Mouse (Mus musculus): ENCODE results near the gene Surf2. TPM values are rescaled to one million over a fixed set of nuclear protein-coding genes. Genes with fewer than 3 reads are reported as not detected.

Gene Surf2
- polyA plus RNA-seq, 1 experiment from 2014 or later: 44.1 TPM

- ATAC-seq (ENCODE audit: insufficient number of reproducible peaks, insufficient read depth, low FRiP score, low TSS enrichment): no peak
- H3K9ac ChIP-seq: no peak overlapping the region
- H3K36me3 ChIP-seq: peaks cover 66% of the 10 kb centered on the region
Observed at GRCm38 (mm10) chr2:26919684-26920083, 3.5 kb downstream of the Surf2 start.

GRCm38 (mm10) chr2:26920190-26920855, 4.2 kb downstream of the Surf2 start:
- 81% methylated on average over 6 of the region's 6 CpGs for WGBS
- no peaks in the 10 kb centered on the region for H3K9me3 ChIP-seq
- peaks cover 71% of the 10 kb centered on the region for H3K36me3 ChIP-seq
- H3K4me1 ChIP-seq: peaks cover 18% of the 10 kb centered on the region
- H3K27ac ChIP-seq: no peak overlapping the region
- H3K4me3 ChIP-seq: no peak overlapping the region
- H3K27me3 ChIP-seq: no peaks in the 10 kb centered on the region
- no peak overlapping the region for H3K4me2 ChIP-seq (replicated peaks)
- H3K9ac ChIP-seq: no peak overlapping the region
- no peak for ATAC-seq (ENCODE audit: insufficient number of reproducible peaks, insufficient read depth, low FRiP score, low TSS enrichment)

More at GRCm38 (mm10) chr2:26919684-26920083, 3.5 kb downstream of the Surf2 start:
- H3K27ac ChIP-seq: no peak overlapping the region
- no peak overlapping the region for H3K4me2 ChIP-seq (replicated peaks)
- no peak overlapping the region for H3K4me3 ChIP-seq
- H3K9me3 ChIP-seq: no peaks in the 10 kb centered on the region
- no peaks in the 10 kb centered on the region for H3K27me3 ChIP-seq
- H3K4me1 ChIP-seq: peaks cover 22% of the 10 kb centered on the region
- whole genome bisulfite sequencing: 96% methylated on average over 3 of the region's 3 CpGs

- H3K4me3 ChIP-seq: no peak overlapping the region
- WGBS: 83% methylated on average over 9 of the region's 9 CpGs
- H3K9ac ChIP-seq: no peak overlapping the region
- H3K36me3 ChIP-seq: peaks cover 86% of the 10 kb centered on the region
- H3K27ac ChIP-seq: no peak overlapping the region
- peaks cover 14% of the 10 kb centered on the region for H3K4me1 ChIP-seq
- H3K27me3 ChIP-seq: no peaks in the 10 kb centered on the region
- no peak overlapping the region for H3K4me2 ChIP-seq (replicated peaks)
- no peaks in the 10 kb centered on the region for H3K9me3 ChIP-seq
- no peak for ATAC-seq (ENCODE audit: insufficient number of reproducible peaks, insufficient read depth, low FRiP score, low TSS enrichment)
Observed at GRCm38 (mm10) chr2:26921784-26922183, 5.6 kb downstream of the Surf2 start.

- Histone ChIP-seq H3K36me3 (peaks cover 84% of the 10 kb centered on the region), H3K27me3 (no peaks in the 10 kb centered on the region), H3K9me3 (no peaks in the 10 kb centered on the region), H3K4me3 (no peak overlapping the region), H3K27ac (no peak overlapping the region), H3K4me1 (peaks cover 14% of the 10 kb centered on the region; the same call in 1 of the 2 replicates), H3K4me2 (replicated peaks) (no peak overlapping the region), H3K9ac (no peak overlapping the region)
- no peak for ATAC-seq (ENCODE audit: insufficient number of reproducible peaks, insufficient read depth, low FRiP score, low TSS enrichment)
- WGBS: 87% methylated on average over 6 of the region's 6 CpGs
Observed at GRCm38 (mm10) chr2:26927745-26928476, 11.7 kb downstream of the Surf2 start.

- peaks cover 14% of the 10 kb centered on the region; the same call in 1 of the 2 replicates for H3K4me1 ChIP-seq
- no peak overlapping the region for H3K4me2 ChIP-seq (replicated peaks)
- no peak overlapping the region for H3K4me3 ChIP-seq
- no peak overlapping the region for H3K27ac ChIP-seq
- H3K36me3 ChIP-seq: peaks cover 59% of the 10 kb centered on the region
- ATAC-seq (ENCODE audit: insufficient number of reproducible peaks, insufficient read depth, low FRiP score, low TSS enrichment): no peak
- 47% methylated on average over 1 of the region's 1 CpGs for WGBS
- H3K27me3 ChIP-seq: no peaks in the 10 kb centered on the region
- no peaks in the 10 kb centered on the region for H3K9me3 ChIP-seq
- H3K9ac ChIP-seq: no peak overlapping the region
Observed at GRCm38 (mm10) chr2:26930390-26930789, 14.2 kb downstream of the Surf2 start.

GRCm38 (mm10) chr2:26932473-26933303, 16.5 kb downstream of the Surf2 start:
- ATAC-seq (ENCODE audit: insufficient number of reproducible peaks, insufficient read depth, low FRiP score, low TSS enrichment): no peak; the same call in none of the 2 replicates
- Histone ChIP-seq H3K9me3 (no peaks in the 10 kb centered on the region), H3K27me3 (no peaks in the 10 kb centered on the region), H3K4me1 (peaks cover 14% of the 10 kb centered on the region; the same call in 1 of the 2 replicates), H3K36me3 (peaks cover 36% of the 10 kb centered on the region), H3K4me3 (peak overlapping the region; percentile 97), H3K4me2 (replicated peaks) (peak overlapping the region; percentile 72), H3K27ac (peak overlapping the region; percentile 88), H3K9ac (peak overlapping the region; percentile 95)
- WGBS: 2% methylated on average over 45 of the region's 49 CpGs

GRCm38 (mm10) chr2:26933304-26934055, 17.3 kb downstream of the Surf2 start, which contains the start of the genes Surf4 and Stkld1:
Gene Surf4, minus strand, starts transcription at chr2:26933928.
Gene Stkld1, plus strand, starts transcription at chr2:26934047.
- Histone ChIP-seq H3K36me3 (peaks cover 29% of the 10 kb centered on the region), H3K9me3 (no peaks in the 10 kb centered on the region), H3K27ac (peak within 1 kb of the TSS; percentile 88), H3K4me3 (peak within 1 kb of the TSS; percentile 97), H3K9ac (peak within 1 kb of the TSS; percentile 95), H3K27me3 (no peaks in the 10 kb centered on the region), H3K4me2 (replicated peaks) (peak within 1 kb of the TSS; percentile 72), H3K4me1 (peaks cover 14% of the 10 kb centered on the region; the same call in 1 of the 2 replicates)
- 2% methylated on average over 61 of the region's 70 CpGs for WGBS
- peak; percentile 91 for ATAC-seq (ENCODE audit: insufficient number of reproducible peaks, insufficient read depth, low FRiP score, low TSS enrichment)

GRCm38 (mm10) chr2:26935286-26935685, 19.1 kb downstream of the Surf2 start:
- Histone ChIP-seq H3K9me3 (no peaks in the 10 kb centered on the region), H3K4me3 (no peak overlapping the region), H3K36me3 (peaks cover 13% of the 10 kb centered on the region), H3K4me2 (replicated peaks) (no peak overlapping the region), H3K27ac (no peak overlapping the region), H3K9ac (no peak overlapping the region), H3K27me3 (no peaks in the 10 kb centered on the region), H3K4me1 (peaks cover 13% of the 10 kb centered on the region; the same call in 1 of the 2 replicates)
- 92% methylated on average over 2 of the region's 2 CpGs for WGBS
- no peak for ATAC-seq (ENCODE audit: insufficient number of reproducible peaks, insufficient read depth, low FRiP score, low TSS enrichment)

- Histone ChIP-seq H3K9ac (no peak overlapping the region), H3K9me3 (no peaks in the 10 kb centered on the region), H3K4me1 (peaks cover 7% of the 10 kb centered on the region; the same call in 1 of the 2 replicates), H3K36me3 (0 out of 2 replicates have a peak, but pooled peaks cover 2% of the 10 kb centered on the region), H3K4me3 (no peak overlapping the region), H3K4me2 (replicated peaks) (no peak overlapping the region), H3K27ac (no peak overlapping the region), H3K27me3 (no peaks in the 10 kb centered on the region)
- ATAC-seq (ENCODE audit: insufficient number of reproducible peaks, insufficient read depth, low FRiP score, low TSS enrichment): no peak
- WGBS: 46% methylated on average over 1 of the region's 1 CpGs
Observed at GRCm38 (mm10) chr2:26936425-26936824, 20.3 kb downstream of the Surf2 start.

GRCm38 (mm10) chr2:26941539-26941938, 25.4 kb downstream of the Surf2 start:
- H3K27ac ChIP-seq: no peak overlapping the region
- no peaks in the 10 kb centered on the region for H3K36me3 ChIP-seq
- no peak overlapping the region for H3K9ac ChIP-seq
- H3K9me3 ChIP-seq: no peaks in the 10 kb centered on the region
- ATAC-seq (ENCODE audit: insufficient number of reproducible peaks, insufficient read depth, low FRiP score, low TSS enrichment): no peak
- no peaks in the 10 kb centered on the region for H3K4me1 ChIP-seq
- WGBS: 39% methylated on average over 5 of the region's 5 CpGs
- H3K27me3 ChIP-seq: 0 out of 2 replicates have a peak, but pooled peaks cover 4% of the 10 kb centered on the region
- no peak overlapping the region for H3K4me2 ChIP-seq (replicated peaks)
- H3K4me3 ChIP-seq: no peak overlapping the region

- no peak overlapping the region for H3K4me2 ChIP-seq (replicated peaks)
- H3K27ac ChIP-seq: no peak overlapping the region
- no peaks in the 10 kb centered on the region for H3K4me1 ChIP-seq
- H3K27me3 ChIP-seq: 0 out of 2 replicates have a peak, but pooled peaks cover 4% of the 10 kb centered on the region
- WGBS: 78% methylated on average over 3 of the region's 3 CpGs
- no peaks in the 10 kb centered on the region for H3K9me3 ChIP-seq
- H3K9ac ChIP-seq: no peak overlapping the region
- ATAC-seq (ENCODE audit: insufficient number of reproducible peaks, insufficient read depth, low FRiP score, low TSS enrichment): no peak
- no peak overlapping the region for H3K4me3 ChIP-seq
- 0 out of 2 replicates have a peak, but pooled peaks cover 4% of the 10 kb centered on the region for H3K36me3 ChIP-seq
Observed at GRCm38 (mm10) chr2:26943253-26943652, 27.1 kb downstream of the Surf2 start.

All from embryonic facial prominence, embryonic 12.5 days (tissue).